ENCODE assay signal across 14 mouse cellular contexts in the genomic region with DNA sequence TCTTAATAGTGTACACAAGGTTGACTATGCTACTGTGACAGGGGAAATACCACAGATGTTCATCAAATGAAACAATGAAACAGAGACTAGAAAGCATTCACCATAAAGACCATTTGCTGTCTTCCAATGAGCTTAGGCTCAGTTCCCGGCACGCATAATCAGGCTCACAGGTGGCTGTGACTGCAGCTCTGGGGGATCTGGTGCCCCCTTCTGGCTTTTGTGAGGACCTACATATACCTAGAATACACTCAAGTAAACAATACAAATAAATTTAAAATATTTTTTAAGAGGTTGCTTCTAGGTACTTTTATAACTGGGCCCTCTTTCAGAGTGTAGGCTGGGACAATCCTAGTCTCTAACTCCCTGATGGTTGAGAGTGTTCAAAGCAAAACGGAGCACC.
DNase-seq lines count a peak whose midpoint lies in the region; ATAC-seq and TF ChIP-seq lines count a peak whose summit lies in the region.
"Had no signal": no experiment of that assay in that cellular context is flagged by ENCODE, and none has a peak within 500 bp of the region (broad histone marks: within the 10 kb centered on the region; RNA-seq: fewer than 3 reads in every experiment).

No protein-coding gene starts in this region.

- WGBS in kidney, adult 2 months: 89% methylated on average over 3 of the region's 3 CpGs
- WGBS in kidney, embryonic 16.5 days: 87% methylated on average over 3 of the region's 3 CpGs
- WGBS in thymus, adult 2 months: 94% methylated on average over 3 of the region's 3 CpGs
- 80% methylated on average over 3 of the region's 3 CpGs for WGBS in forebrain, embryonic 13.5 days

- no peaks in the 10 kb centered on the region for H3K27me3 ChIP-seq in kidney, adult 2 months (replicated peaks; ENCODE audit: control insufficient read depth, insufficient read depth, low read length)
- H3K27me3 ChIP-seq in kidney, embryonic 16.5 days (ENCODE audit: insufficient read depth, low read length): no peaks in the 10 kb centered on the region
- no peaks in the 10 kb centered on the region for H3K27me3 ChIP-seq in thymus, adult 2 months (ENCODE audit: control insufficient read depth, insufficient read depth, low read length)
- no peaks in the 10 kb centered on the region for H3K27me3 ChIP-seq in forebrain, embryonic 13.5 days
- H3K27me3 ChIP-seq: embryonic facial prominence, embryonic 15.5 days had no signal

- no peak for DNase-seq in kidney, adult 2 months
- DNase-seq in thymus, postnatal 4 days: peak; percentile 30
- DNase-seq in thymus, adult 2 months: no peak
- peak; percentile 13 for DNase-seq in brain, adult 2 months (ENCODE audit: low read depth, low spot score)
- no peak for DNase-seq in spleen, postnatal 14 days (ENCODE audit: low spot score in 2 of 2)
- DNase-seq: cerebellum, postnatal 25 days; kidney, postnatal 25 days; lung, postnatal 4 days; thymus, adult 18-20 months had no signal

- no peaks in the 10 kb centered on the region for H3K4me1 ChIP-seq in kidney, adult 2 months (ENCODE audit: control insufficient read depth, insufficient read depth, low read length)
- no peaks in the 10 kb centered on the region for H3K4me1 ChIP-seq in kidney, embryonic 16.5 days (ENCODE audit: insufficient read depth, low read length)
- H3K4me1 ChIP-seq in thymus, adult 2 months (replicated peaks; ENCODE audit: control insufficient read depth, insufficient read depth, low read length): peaks cover 4% of the 10 kb centered on the region; the same call in 1 of the 2 replicates
- H3K4me1 ChIP-seq in forebrain, embryonic 13.5 days: peaks cover 8% of the 10 kb centered on the region

- H3K4me2 ChIP-seq in kidney, embryonic 16.5 days (replicated peaks; ENCODE audit: low read depth, low read length): no peak overlapping the region
- no peak overlapping the region for H3K4me2 ChIP-seq in forebrain, embryonic 13.5 days
- H3K4me2 ChIP-seq: embryonic facial prominence, embryonic 15.5 days had no signal

- no peaks in the 10 kb centered on the region; the same call in 1 of the 2 replicates for H3K9me3 ChIP-seq in kidney, embryonic 16.5 days (ENCODE audit: low read length)
- H3K9me3 ChIP-seq in forebrain, embryonic 13.5 days (replicated peaks): peaks cover 7% of the 10 kb centered on the region; the same call in 1 of the 2 replicates
- H3K9me3 ChIP-seq: embryonic facial prominence, embryonic 15.5 days; G1E had no signal

- TF ChIP-seq POLR2A in kidney, adult 2 months (IDR thresholded peaks at IDR 0.05; ENCODE audit: low read depth, low read length): no peak
- TF ChIP-seq POLR2A in thymus, adult 2 months (IDR thresholded peaks at IDR 0.05; ENCODE audit: control insufficient read depth, extremely low read depth, insufficient read depth, low read length, poor library complexity): no peak

- TF ChIP-seq CTCF in kidney, adult 2 months (conservative IDR thresholded peaks at IDR 0.05; ENCODE audit: insufficient read depth, insufficient read length, low read depth, low read length): 0 out of 2 replicates have a peak, but pooled peaks have one; percentile 2
- no peak for TF ChIP-seq CTCF in thymus, adult 2 months (IDR thresholded peaks at IDR 0.05; ENCODE audit: borderline replicate concordance, control insufficient read depth, extremely low read depth, insufficient read depth, low read length, poor library complexity)

- H3K4me3 ChIP-seq in kidney, adult 2 months (ENCODE audit: insufficient read depth, low read depth, low read length): no peak overlapping the region
- no peak overlapping the region for H3K4me3 ChIP-seq in kidney, embryonic 16.5 days (ENCODE audit: low read length)
- H3K4me3 ChIP-seq in thymus, adult 2 months (ENCODE audit: control insufficient read depth, insufficient read depth, low read length): no peak overlapping the region
- H3K4me3 ChIP-seq in forebrain, embryonic 13.5 days: no peak overlapping the region
- H3K4me3 ChIP-seq: embryonic facial prominence, embryonic 15.5 days had no signal

- H3K9ac ChIP-seq in kidney, embryonic 16.5 days (replicated peaks; ENCODE audit: low read length): no peak overlapping the region
- no peak overlapping the region for H3K9ac ChIP-seq in forebrain, embryonic 13.5 days
- H3K9ac ChIP-seq: embryonic facial prominence, embryonic 15.5 days had no signal

- H3K27ac ChIP-seq in kidney, adult 2 months (ENCODE audit: insufficient read depth, low read depth, low read length): no peak overlapping the region
- H3K27ac ChIP-seq in kidney, embryonic 16.5 days (ENCODE audit: low read length): no peak overlapping the region
- no peak overlapping the region for H3K27ac ChIP-seq in thymus, adult 2 months (ENCODE audit: control insufficient read depth, insufficient read depth, low read length)
- H3K27ac ChIP-seq in forebrain, embryonic 13.5 days: no peak overlapping the region
- H3K27ac ChIP-seq: embryonic facial prominence, embryonic 15.5 days had no signal

- H3K36me3 ChIP-seq in kidney, adult 2 months (ENCODE audit: control insufficient read depth, insufficient read depth, low read length): no peaks in the 10 kb centered on the region
- no peaks in the 10 kb centered on the region for H3K36me3 ChIP-seq in kidney, embryonic 16.5 days (ENCODE audit: insufficient read depth, low read length)
- H3K36me3 ChIP-seq in thymus, adult 2 months (ENCODE audit: control insufficient read depth, insufficient read depth, low read length): no peaks in the 10 kb centered on the region
- no peaks in the 10 kb centered on the region for H3K36me3 ChIP-seq in forebrain, embryonic 13.5 days (ENCODE audit: poor library complexity, severe bottlenecking)
- H3K36me3 ChIP-seq: embryonic facial prominence, embryonic 15.5 days; G1E had no signal

- ATAC-seq in kidney, embryonic 16.5 days (ENCODE audit: low FRiP score, low TSS enrichment): no peak
- ATAC-seq in forebrain, embryonic 13.5 days: no peak
- ATAC-seq: midbrain, embryonic 16.5 days had no signal

Comparison
In these comparisons a context has a peak if more than half of its experiments do, and no peak if none do; other contexts are left out.
1. DNase-seq: peak in thymus, postnatal 4 days (single experiment) and brain, adult 2 months (single experiment); none in kidney, adult 2 months (single experiment), thymus, adult 2 months (single experiment) and spleen, postnatal 14 days (0 of 2).